Mouse (Mus musculus) layer of hippocampus, adult 9-11 months (tissue): ENCODE measurements around the gene Agpat4.

Experiments used
- DNase-seq: peaks from one replicate; pipeline ENCODE4 v3.0.0; 2022

Agpat4 gene

DNA sequence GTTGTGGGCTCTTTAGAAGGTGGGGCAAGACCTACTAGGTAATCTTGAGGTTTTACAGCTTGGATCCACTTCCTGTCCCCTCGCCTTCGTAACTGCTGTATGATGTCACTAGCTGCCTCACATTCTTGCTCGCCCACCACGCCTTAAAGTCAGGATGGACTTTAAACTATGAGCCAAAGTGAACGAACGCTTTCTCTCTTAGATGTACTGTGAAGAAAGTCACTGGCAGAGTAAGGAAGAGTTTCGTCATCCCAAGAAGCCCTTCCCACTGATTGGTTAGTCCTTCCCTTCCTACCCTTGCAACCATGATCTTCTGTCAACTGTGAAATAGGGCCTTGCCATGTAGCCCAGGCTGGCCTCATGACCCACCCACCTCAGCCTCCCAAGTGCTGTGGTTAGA is 112.6 kb downstream of the Agpat4 start:
- no peak for DNase-seq

GRCm38 (mm10) chr17:12232724-12233123 is 114.2 kb downstream of the Agpat4 start:
- DNase-seq = no peak

DNA sequence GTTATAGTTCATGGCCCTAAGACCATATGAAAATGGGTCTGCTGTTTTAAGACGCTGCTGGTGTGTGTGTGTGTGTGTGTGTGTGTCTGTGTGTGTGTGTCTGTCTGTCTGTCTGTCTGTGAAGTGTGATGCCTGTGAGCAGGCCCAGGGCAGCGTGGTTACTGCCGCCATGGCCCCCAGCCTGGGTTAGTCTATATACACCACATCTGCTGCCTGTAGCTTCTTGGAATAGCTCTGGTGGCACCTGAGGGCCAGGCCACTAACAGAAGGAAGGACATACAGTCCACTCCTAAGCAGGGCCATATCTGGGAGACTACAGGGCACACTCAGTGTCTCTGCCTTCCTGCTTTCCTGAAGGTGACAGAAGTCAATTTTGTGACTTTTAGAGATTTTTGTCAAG is 122.2 kb downstream of the Agpat4 start:
- no peak for DNase-seq

- DNase-seq = peak; percentile 80
These were observed 131.4 kb downstream of the Agpat4 start for GRCm38 (mm10) chr17:12249783-12250504.

DNA sequence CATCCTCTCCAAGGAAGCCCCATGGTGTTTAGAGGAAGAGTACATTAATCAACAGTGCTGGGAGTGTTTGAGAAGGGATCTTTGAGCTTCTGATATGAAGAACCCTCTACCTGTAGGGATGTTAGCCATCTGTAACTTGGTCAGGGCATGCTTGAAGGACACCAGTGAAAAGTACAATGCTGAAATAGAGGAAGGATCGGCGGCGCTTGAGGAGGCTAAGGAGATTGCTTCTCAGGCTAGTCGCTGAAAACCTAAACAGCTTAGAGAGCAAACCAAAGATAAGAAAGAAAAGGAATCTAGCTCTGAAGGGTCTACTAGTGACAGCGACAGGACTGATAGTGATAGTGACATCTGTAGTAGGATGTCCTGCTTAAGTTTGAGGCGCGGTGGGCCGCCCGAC is 132.1 kb downstream of the Agpat4 start:
- DNase-seq = no peak

- no peak for DNase-seq
These were observed 137.6 kb downstream of the Agpat4 start for GRCm38 (mm10) chr17:12256142-12256541.

DNA sequence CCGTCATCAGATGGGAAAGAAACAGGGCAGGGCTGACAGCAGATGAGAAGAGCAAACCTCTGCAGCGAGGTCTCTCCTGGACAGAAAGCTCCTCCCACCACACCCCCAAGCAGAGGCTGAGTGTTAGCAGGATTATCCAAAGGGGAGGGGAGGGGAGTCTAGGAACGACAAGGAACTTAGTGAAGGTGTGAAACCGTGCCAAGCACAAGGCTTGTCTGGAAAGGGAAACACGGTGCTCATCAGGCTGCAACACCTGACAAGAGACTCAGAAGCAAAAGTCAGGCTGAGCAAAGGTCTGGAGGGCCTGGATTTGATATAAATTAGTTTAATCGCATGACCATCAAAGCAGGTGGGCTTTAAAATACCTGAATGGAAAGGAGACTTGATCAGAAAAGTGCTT is 140.0 kb downstream of the Agpat4 start:
- DNase-seq = no peak

DNA sequence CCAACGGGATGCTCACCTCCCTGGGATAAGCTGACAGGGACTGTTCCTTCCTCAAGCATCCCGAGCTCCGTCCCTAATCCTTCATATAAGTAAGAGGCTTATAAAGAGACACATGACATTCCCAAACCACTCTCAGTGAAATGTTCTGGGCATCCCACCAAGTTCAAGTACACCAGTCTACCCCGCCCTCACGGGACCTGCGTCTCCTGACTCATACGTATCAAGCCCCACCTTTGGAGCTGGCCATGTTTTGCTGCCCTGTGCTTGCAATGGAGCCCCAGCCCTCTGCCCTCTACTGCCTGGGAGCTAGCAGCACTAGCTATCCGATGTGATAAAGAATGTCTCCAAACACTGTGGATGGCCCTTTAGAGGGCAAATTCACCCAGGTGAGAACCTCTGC is 141.5 kb downstream of the Agpat4 start:
- no peak for DNase-seq

GRCm38 (mm10) chr17:12261376-12261775 is 142.9 kb downstream of the Agpat4 start:
- no peak for DNase-seq

GRCm38 (mm10) chr17:12261887-12262286 is 143.4 kb downstream of the Agpat4 start:
- DNase-seq = no peak

DNA sequence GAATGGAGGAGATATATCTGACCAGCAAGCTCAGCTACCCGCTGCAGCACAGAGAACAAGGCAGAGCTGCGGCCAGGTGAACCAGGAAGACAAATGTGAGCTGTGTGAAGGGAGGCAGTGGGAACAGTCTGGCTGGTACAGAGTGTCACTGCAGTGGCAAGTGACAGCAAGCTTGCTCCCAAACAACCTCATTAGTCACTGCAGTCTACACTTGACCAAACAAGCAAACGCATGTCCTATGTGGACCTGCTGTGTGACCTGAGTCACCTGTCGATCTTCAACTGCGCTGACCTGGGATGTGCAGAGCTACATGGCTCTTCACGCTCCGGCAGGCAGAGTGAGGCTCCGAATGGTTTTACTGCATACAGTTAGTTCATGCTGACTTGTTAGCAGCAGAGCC is 144.3 kb downstream of the Agpat4 start:
- DNase-seq = no peak

DNA sequence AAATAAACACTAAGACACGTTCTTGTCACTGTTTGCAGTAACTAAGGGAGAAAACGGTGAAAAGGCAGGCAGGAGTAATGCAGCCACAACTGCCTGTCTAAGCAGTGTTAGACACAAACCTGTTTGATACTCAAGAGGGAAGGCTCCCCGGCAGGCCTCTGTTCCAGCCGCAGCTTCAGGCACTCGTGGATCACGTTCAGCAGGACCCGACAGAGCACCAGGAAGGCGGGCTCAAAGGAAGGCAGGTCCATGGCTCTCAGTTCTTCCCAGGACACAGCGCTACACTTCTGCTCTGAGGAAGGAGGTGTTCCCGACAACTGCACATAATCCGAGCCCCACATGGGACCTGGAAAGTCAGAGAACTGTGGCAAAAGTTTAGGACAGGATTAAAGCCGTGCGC is 145.3 kb downstream of the Agpat4 start:
- no peak for DNase-seq

GRCm38 (mm10) chr17:12264293-12264692 is 145.8 kb downstream of the Agpat4 start:
- no peak for DNase-seq

DNA sequence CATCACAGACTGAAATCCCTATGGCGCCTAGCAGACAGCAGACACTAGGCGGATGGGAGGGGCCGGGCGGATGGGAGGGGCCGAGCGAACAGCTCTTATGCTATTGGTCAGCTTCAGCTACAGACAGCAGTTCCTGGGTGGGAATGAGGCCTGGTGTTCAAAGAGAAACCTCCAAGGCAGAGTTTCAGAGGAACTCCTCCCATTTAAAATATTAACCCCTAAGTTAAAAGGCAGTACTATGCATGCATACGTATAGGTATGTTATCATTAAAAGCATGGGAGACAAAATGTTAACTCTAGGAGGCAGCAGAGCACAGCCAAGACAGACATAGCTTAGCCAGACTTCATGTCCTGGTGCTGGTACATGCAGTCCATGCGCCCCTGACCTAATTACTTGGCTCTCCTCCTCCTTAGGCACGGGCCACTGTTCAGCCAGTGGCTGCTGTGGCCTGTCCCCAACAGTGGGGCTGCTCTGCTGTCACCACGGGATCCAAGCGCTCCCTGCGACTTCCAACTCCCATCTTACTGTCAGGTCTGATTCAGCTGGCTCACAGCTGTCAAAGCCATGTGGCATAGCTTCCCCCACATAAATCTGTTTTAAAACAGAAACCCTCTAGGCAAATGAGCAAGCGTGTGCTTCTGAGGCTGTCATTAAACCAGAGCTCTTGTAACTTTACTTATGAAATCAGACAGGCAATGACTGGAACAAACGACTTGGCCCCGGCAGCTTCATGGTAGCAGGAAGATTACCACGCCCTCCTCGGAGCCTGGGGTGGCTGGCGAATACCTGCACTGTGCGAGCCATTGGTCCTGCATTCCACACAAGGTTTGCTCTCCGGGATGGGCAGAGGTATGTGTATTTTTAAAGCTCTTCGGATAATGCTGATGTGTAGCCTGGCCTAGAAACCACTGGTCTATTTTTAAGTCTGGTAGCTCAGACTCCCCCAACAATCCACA is 147.7 kb downstream of the Agpat4 start:
- DNase-seq = peak; percentile 72

- no peak for DNase-seq
These were observed 149.6 kb downstream of the Agpat4 start for GRCm38 (mm10) chr17:12268091-12268490.

- DNase-seq = no peak
These were observed 150.0 kb downstream of the Agpat4 start for GRCm38 (mm10) chr17:12268538-12268937.
